Mouse (Mus musculus): Measurements from ENCODE around the gene Inhba.

DNA sequence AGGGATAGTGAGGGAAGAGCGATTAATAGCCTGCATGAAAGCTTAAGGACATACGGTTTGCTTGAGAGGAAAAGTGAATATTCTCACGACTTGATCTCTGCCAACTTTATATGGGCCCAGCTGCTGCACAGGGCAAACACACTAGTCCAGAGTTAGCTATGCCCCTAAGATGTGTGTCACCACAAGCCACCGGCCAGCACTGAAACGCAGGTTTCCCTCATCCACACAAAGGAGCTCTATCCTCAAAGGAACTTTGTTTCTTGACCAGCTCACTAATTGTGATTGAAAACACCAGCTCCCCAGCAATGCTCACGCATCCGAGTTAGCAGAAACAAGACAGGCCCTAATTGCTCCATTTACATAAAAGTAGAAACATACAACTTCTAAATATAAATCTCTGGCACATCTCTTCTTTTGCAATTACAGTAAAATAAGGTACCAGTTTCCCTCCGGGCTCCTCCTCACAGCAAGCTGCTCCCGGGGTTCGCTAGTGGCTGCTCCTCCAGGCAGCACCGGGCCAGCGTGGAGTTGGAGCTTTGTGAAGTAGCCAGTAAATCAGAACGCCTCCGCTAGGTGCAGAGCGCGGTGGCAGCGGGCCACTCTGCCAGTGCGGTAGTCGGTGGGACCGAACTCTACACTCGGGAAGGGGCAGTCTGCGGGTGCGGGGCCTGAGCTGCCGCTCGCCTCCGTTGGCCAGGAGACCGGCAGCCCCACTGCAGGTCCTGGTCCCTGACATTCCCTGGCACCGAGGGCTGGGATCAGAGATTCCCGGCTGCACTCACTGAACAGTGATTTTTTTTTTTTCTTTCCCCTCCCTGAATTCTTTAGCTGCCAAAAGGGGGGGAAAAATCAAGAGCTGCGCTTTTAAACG, at the start of gene Inhba:
- TF ChIP-seq POLR2A (IDR thresholded peaks at IDR 0.05; ENCODE audit: low read depth, low read length) (no peak), RCOR1 (conservative IDR thresholded peaks at IDR 0.05; ENCODE audit: low read depth, low read length) (no peak), CHD2 (IDR thresholded peaks at IDR 0.05; ENCODE audit: low read length) (no peak), ZKSCAN1 (IDR thresholded peaks at IDR 0.05; ENCODE audit: borderline replicate concordance, low read depth, low read length) (no peak), CTCF (conservative IDR thresholded peaks at IDR 0.05 in 1 of 2, IDR thresholded peaks at IDR 0.05 in 1 of 2; ENCODE audit: low read depth in 2 of 2, low read length in 2 of 2) (no peak), MAFK (IDR thresholded peaks at IDR 0.05; ENCODE audit: insufficient replicate concordance, low read length) (no peak)

All from CH12.LX (cell line).